Mouse (Mus musculus) limb, embryonic 13.5 days (tissue): ENCODE results near the gene Spata31d1d. TPM values are rescaled to one million over a fixed set of nuclear protein-coding genes. Genes with fewer than 3 reads are reported as not detected.
"Not testable (repeated sequence)": the region's sequence is repeated elsewhere in the genome, so short reads cannot be mapped to it uniquely, and the experiment has no call there.

Experiments
- ATAC-seq: fragments of 200-750 bp; cut with Nextera tagmentation; 2 replicates; pipeline ENCODE4 v1.8.0; 2017; ENCODE audit warnings: low read depth, moderate number of reproducible peaks, moderate TSS enrichment; ENCODE audit not compliant: low FRiP score
- H3K27ac ChIP-seq: fragments of 300-500 bp; sonication (generic); 2 replicates; pipeline ENCODE4 v1.5.1; 2015; ENCODE audit warnings: inconsistent platforms, mild to moderate bottlenecking, moderate library complexity
- H3K27me3 ChIP-seq: fragments of 300-500 bp; sonication (generic); 2 replicates; pipeline ENCODE4 v1.6.1; 2015; ENCODE audit warnings: mild to moderate bottlenecking, inconsistent platforms
- H3K36me3 ChIP-seq: fragments of 300-500 bp; sonication (generic); 2 replicates; pipeline ENCODE4 v1.6.1; 2015; ENCODE audit warnings: inconsistent platforms, mild to moderate bottlenecking, moderate library complexity
- H3K4me1 ChIP-seq: fragments of 300-500 bp; sonication (generic); 2 replicates; pipeline ENCODE4 v1.6.1; 2015; ENCODE audit warnings: inconsistent platforms
- H3K4me2 ChIP-seq: fragments of 300-500 bp; sonication (generic); replicated peaks from 2 replicates; pipeline ENCODE4 v1.6.1; 2015; ENCODE audit warnings: inconsistent platforms, mild to moderate bottlenecking, moderate library complexity
- H3K4me3 ChIP-seq: fragments of 300-500 bp; sonication (generic); 2 replicates; pipeline ENCODE4 v1.5.1; 2015; ENCODE audit warnings: moderate library complexity, mild to moderate bottlenecking, inconsistent platforms
- H3K9ac ChIP-seq: fragments of 300-500 bp; sonication (generic); 2 replicates; pipeline ENCODE4 v1.6.1; 2015; ENCODE audit warnings: mild to moderate bottlenecking, inconsistent platforms
- H3K9me3 ChIP-seq: fragments of 300-500 bp; sonication (generic); 2 replicates; pipeline ENCODE4 v1.6.1; 2016; ENCODE audit warnings: inconsistent platforms
- WGBS: fragments of 180-500 bp; shearing (Covaris S2); methylation state at CpG from one replicate; pipeline ENCODE4 v1.1.7; 2015; 5-methylcytosine and 5-hydroxymethylcytosine counted together
- polyA plus RNA-seq: library from polyadenylated mRNA; unstranded; fragments of >200 nt; fragmentation: Nextera tagmentation; extraction: Ambion mirVana; gene quantifications from 2 replicates; pipeline ENCODE4 v1.2.1, GENCODE M21; 2015

Spata31d1d gene
- polyA plus RNA-seq, 1 experiment from 2014 or later, result not detected

- Histone ChIP-seq H3K4me2 (no peak overlapping the region; the same call in 1 of the 2 replicates), H3K4me1 (peaks cover 12% of the 10 kb centered on the region; the same call in 1 of the 2 replicates), H3K36me3 (peaks cover 19% of the 10 kb centered on the region), H3K4me3 (no peak overlapping the region), H3K27me3 (peaks cover 8% of the 10 kb centered on the region; the same call in 1 of the 2 replicates), H3K9ac (no peak overlapping the region), H3K9me3 (no peaks in the 10 kb centered on the region), H3K27ac (no peak overlapping the region)
- 29% methylated on average over 12 of the region's 12 CpGs for WGBS
- ATAC-seq, result no peak
Observed at GRCm38 (mm10) chr13:59750310-59750709, 18.8 kb upstream of the Spata31d1d start.

DNA sequence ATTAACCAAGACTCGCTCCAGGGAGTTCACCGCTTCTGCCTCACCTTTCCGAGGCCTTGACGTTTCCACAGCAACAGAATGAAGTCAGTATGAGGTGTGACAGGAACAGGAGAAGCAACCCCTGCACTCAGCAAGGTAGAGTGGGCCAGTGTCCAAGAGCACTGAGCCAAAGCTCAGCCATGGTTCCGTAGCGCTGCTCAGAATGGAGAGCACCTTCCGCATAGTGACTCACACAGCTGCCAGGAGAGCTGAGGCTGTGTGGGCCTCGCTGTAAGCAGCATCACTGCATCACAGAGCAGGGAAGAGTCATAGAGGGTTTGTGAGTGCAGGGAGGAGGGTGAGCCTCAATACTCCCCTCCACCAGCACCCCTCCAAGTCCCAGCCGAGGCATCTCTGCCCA is 15.2 kb upstream of the Spata31d1d start, which contains the start of gene 1700014D04Rik:
TSS of gene 1700014D04Rik (minus strand) at position 42 of the 400 bp plus-strand sequence.
- no peak for ATAC-seq
- Histone ChIP-seq H3K27me3 (peaks cover 8% of the 10 kb centered on the region; the same call in 1 of the 2 replicates), H3K27ac (no peak within 1 kb of the TSS), H3K4me3 (no peak within 1 kb of the TSS), H3K36me3 (no peaks in the 10 kb centered on the region), H3K9me3 (no peaks in the 10 kb centered on the region), H3K4me2 (no peak within 1 kb of the TSS), H3K4me1 (peaks cover 12% of the 10 kb centered on the region; the same call in 1 of the 2 replicates), H3K9ac (no peak within 1 kb of the TSS)
- WGBS, result 83% methylated on average over 9 of the region's 9 CpGs

DNA sequence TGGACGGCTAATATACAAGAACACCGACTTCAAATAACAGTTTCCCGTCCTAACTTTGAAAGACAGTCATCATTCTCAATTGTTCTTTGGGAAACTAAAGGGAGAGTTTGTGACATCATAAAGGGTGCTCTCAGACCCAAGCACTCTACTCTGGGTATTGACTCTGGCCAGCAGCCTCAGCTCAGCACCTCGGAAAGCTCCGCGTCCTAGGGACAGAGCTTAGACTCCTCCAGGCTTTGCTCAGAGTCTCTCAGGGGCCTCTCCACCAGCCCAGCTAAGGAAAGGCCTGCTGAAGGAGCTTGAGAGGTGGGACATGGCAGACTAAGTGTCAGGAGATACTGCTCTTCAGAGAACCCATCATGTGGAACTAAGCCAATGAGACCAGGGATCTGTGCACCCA is 14.6 kb upstream of the Spata31d1d start:
- no peaks in the 10 kb centered on the region for H3K36me3 ChIP-seq
- no peak overlapping the region for H3K4me2 ChIP-seq
- H3K9ac ChIP-seq, result no peak overlapping the region
- no peak for ATAC-seq
- WGBS, result 76% methylated on average over 6 of the region's 6 CpGs
- H3K4me3 ChIP-seq, result no peak overlapping the region
- H3K4me1 ChIP-seq, result peaks cover 12% of the 10 kb centered on the region; the same call in 1 of the 2 replicates
- H3K27me3 ChIP-seq, result peaks cover 8% of the 10 kb centered on the region; the same call in 1 of the 2 replicates
- no peak overlapping the region for H3K27ac ChIP-seq
- H3K9me3 ChIP-seq, result no peaks in the 10 kb centered on the region

DNA sequence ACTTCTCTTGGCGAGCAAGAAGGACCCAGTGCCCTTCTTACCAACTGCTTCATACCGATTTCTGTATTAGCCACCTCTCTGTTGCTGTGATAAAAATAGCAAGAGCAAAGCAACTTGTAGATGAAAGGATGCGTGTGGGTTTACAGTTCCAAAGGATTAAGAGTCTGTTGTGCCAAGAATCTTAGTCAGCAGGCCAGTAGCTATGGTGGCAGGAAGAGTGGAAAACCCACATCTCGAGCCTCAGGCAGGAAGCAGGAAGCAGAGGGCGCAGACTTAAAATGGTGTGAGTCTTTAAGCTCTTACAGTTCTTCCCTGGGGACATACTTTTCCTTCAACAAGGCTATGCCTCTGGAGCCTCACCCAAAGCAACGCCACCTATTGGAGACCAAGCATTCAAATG is 13.9 kb upstream of the Spata31d1d start:
- 82% methylated on average over 6 of the region's 6 CpGs for WGBS
- H3K4me2 ChIP-seq, result no peak overlapping the region
- H3K4me3 ChIP-seq, result no peak overlapping the region

DNA sequence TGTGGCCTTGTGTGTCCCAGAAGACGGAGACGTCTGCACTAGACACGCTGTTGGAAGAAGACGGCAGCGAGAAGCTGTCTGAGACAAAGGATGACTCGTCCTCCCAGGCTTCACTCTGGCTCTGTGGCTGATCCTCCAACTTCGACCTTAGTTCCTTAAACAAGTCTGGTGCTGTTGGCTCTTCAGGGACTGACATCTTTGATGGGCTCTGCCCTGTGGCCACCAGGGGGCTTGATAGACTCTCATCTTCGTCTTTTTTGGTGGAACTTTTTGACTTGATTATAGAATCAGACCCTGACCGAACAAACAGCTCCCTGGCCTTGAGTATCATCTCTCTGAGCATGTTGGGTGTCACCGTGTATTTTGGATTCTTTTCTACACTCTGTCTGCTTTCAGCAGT is 10.1 kb upstream of the Spata31d1d start:
- Histone ChIP-seq H3K4me1 (no peaks in the 10 kb centered on the region), H3K27ac (no peak overlapping the region), H3K36me3 (no peaks in the 10 kb centered on the region), H3K4me3 (no peak overlapping the region), H3K9ac (no peak overlapping the region), H3K4me2 (no peak overlapping the region), H3K27me3 (no peaks in the 10 kb centered on the region), H3K9me3 (no peaks in the 10 kb centered on the region)
- WGBS, result 80% methylated on average over 10 of the region's 10 CpGs
- ATAC-seq, result no peak

More for the DNA sequence above, 13.9 kb upstream of the Spata31d1d start:
- Histone ChIP-seq H3K9me3 (no peaks in the 10 kb centered on the region), H3K27ac (no peak overlapping the region), H3K36me3 (no peaks in the 10 kb centered on the region), H3K4me1 (0 out of 2 replicates have a peak, but pooled peaks cover 7% of the 10 kb centered on the region), H3K27me3 (peaks cover 3% of the 10 kb centered on the region; the same call in 1 of the 2 replicates), H3K9ac (no peak overlapping the region)
- ATAC-seq, result no peak

- no peak for ATAC-seq
- no peak overlapping the region for H3K9ac ChIP-seq
- no peak overlapping the region for H3K4me2 ChIP-seq
- no peaks in the 10 kb centered on the region for H3K4me1 ChIP-seq
- H3K27ac ChIP-seq, result no peak overlapping the region
- no peak overlapping the region for H3K4me3 ChIP-seq
- H3K36me3 ChIP-seq, result no peaks in the 10 kb centered on the region
- H3K9me3 ChIP-seq, result no peaks in the 10 kb centered on the region
- 93% methylated on average over 11 of the region's 11 CpGs for WGBS
- no peaks in the 10 kb centered on the region for H3K27me3 ChIP-seq
Observed at GRCm38 (mm10) chr13:59741096-59741495, 9.5 kb upstream of the Spata31d1d start.

DNA sequence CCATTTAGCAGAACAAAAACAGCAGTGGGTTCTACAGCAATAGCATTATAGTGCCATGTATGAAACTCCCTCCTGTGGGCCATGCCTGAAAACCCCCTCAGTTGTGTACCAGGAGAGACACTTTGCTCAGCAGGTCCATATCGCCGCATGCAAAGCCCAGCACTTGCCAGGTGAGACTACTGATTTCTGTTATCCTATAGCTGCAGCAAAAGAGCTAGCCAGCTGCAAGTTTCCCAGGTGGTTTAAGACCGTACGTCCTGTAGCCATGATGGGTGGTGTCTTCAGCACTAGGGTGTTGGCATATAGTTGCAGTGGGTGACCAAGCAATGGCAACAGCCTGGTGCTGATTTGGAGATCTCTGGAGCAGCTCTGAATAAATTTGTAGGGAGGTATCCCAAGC is 7.8 kb upstream of the Spata31d1d start:
- no peaks in the 10 kb centered on the region for H3K4me1 ChIP-seq
- no peak overlapping the region for H3K9ac ChIP-seq
- H3K9me3 ChIP-seq, result no peaks in the 10 kb centered on the region
- H3K27ac ChIP-seq, result no peak overlapping the region
- no peak for ATAC-seq
- WGBS, result 90% methylated on average over 4 of the region's 4 CpGs
- no peaks in the 10 kb centered on the region for H3K36me3 ChIP-seq
- H3K4me3 ChIP-seq, result no peak overlapping the region
- H3K4me2 ChIP-seq, result no peak overlapping the region
- H3K27me3 ChIP-seq, result no peaks in the 10 kb centered on the region

DNA sequence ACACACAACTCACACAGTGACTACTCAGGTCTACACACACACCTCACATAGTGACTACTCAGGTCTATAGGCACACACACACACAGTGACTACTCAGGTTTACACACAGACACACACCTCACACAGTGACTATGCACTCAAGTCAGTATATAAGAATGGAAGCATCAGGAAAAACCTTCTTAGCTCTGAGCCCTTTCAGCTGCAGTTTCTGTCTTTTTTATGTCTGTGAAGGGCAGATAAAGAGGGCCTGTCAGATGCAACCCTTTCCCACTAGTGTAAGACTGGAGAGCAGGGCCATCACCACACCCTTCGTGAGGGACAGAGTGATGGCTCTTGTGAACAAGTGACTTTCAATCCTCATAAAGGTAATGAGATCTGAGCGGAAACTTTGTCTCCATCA is 6.9 kb upstream of the Spata31d1d start:
- no peak overlapping the region for H3K4me3 ChIP-seq
- 86% methylated on average over 2 of the region's 2 CpGs for WGBS

DNA sequence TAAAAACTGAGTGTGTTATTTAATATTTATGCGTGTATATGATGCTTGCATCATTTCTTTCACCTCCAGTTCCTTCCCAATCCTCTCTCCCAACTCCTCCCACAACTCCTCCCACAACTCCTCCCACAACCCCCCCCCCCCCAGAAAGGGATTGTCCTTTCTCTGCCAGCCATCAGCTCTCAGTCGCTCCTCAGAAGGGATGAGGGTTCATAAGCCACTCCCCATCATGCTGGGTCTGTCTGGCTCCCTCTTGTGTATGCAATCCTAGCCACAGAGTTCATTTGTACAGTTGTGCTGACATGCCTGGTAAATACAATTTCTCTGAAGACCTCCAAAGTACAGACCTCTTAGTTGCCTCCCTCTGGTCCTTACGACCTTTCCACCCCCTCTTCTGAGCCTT is 3.6 kb upstream of the Spata31d1d start:
- no peaks in the 10 kb centered on the region for H3K4me1 ChIP-seq
- H3K4me3 ChIP-seq, result no peak overlapping the region
- H3K27me3 ChIP-seq, result no peaks in the 10 kb centered on the region
- WGBS, result 27% methylated on average over 3 of the region's 3 CpGs
- ATAC-seq, result 0 out of 2 replicates have a peak, but pooled peaks have one; percentile 48
- no peak overlapping the region for H3K4me2 ChIP-seq
- H3K36me3 ChIP-seq, result no peaks in the 10 kb centered on the region
- no peaks in the 10 kb centered on the region for H3K9me3 ChIP-seq
- no peak overlapping the region for H3K27ac ChIP-seq
- no peak overlapping the region for H3K9ac ChIP-seq

More for the DNA sequence above, 6.9 kb upstream of the Spata31d1d start:
- Histone ChIP-seq H3K9me3 (no peaks in the 10 kb centered on the region), H3K27ac (no peak overlapping the region), H3K9ac (no peak overlapping the region), H3K36me3 (no peaks in the 10 kb centered on the region), H3K27me3 (no peaks in the 10 kb centered on the region), H3K4me2 (no peak overlapping the region), H3K4me1 (no peaks in the 10 kb centered on the region)
- no peak for ATAC-seq

DNA sequence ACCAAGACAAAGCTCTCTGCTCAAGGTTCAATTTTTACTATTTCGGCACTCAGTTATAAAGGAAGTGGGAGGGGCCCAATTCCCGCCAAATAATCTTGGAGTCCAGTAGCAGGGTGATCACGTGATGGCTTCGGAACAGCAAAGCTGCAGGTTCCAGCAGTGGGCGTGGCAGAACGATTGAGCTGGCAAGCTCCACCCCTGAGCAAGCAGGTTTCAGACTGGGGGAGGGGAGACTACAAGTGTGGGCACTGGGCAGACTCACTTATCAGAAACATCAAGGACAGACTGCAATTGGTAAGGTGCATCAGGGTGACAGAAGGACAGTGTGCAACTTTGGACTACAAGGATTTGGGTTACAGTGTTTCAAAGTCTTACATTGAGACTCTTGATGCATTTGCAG is 2.8 kb upstream of the Spata31d1d start:
- not testable (repeated sequence) for ATAC-seq

GRCm38 (mm10) chr13:59733936-59734335 is 2.4 kb upstream of the Spata31d1d start:
- H3K9ac ChIP-seq, result no peak overlapping the region

More for the DNA sequence above, 2.8 kb upstream of the Spata31d1d start:
- H3K4me1 ChIP-seq, H3K4me3 ChIP-seq, H3K9ac ChIP-seq, H3K4me2 ChIP-seq, H3K27ac ChIP-seq, H3K27me3 ChIP-seq, H3K9me3 ChIP-seq, H3K36me3 ChIP-seq: not testable (repeated sequence)
- 42% methylated on average over 6 of the region's 6 CpGs for WGBS

GRCm38 (mm10) chr13:59728378-59729093 is 3.0 kb downstream of the Spata31d1d start:
- Histone ChIP-seq H3K27ac (no peak overlapping the region), H3K4me1 (peaks cover 14% of the 10 kb centered on the region), H3K4me3 (no peak overlapping the region), H3K4me2 (no peak overlapping the region), H3K36me3 (no peaks in the 10 kb centered on the region), H3K9me3 (no peaks in the 10 kb centered on the region), H3K9ac (no peak overlapping the region), H3K27me3 (peaks cover 3% of the 10 kb centered on the region; the same call in 1 of the 2 replicates)
- WGBS, result 35% methylated on average over 7 of the region's 7 CpGs
- ATAC-seq, result peak; percentile 83

More at GRCm38 (mm10) chr13:59733936-59734335, 2.4 kb upstream of the Spata31d1d start:
- H3K9me3 ChIP-seq, result no peaks in the 10 kb centered on the region
- no peak overlapping the region for H3K27ac ChIP-seq
- ATAC-seq, result no peak
- no peaks in the 10 kb centered on the region for H3K36me3 ChIP-seq
- WGBS, result 92% methylated on average over 4 of the region's 4 CpGs
- H3K27me3 ChIP-seq, result 0 out of 2 replicates have a peak, but pooled peaks cover 3% of the 10 kb centered on the region
- H3K4me3 ChIP-seq, result no peak overlapping the region
- H3K4me2 ChIP-seq, result no peak overlapping the region
- H3K4me1 ChIP-seq, result no peaks in the 10 kb centered on the region
